Mouse (Mus musculus): ENCODE data around the gene Kif26b.

DNA sequence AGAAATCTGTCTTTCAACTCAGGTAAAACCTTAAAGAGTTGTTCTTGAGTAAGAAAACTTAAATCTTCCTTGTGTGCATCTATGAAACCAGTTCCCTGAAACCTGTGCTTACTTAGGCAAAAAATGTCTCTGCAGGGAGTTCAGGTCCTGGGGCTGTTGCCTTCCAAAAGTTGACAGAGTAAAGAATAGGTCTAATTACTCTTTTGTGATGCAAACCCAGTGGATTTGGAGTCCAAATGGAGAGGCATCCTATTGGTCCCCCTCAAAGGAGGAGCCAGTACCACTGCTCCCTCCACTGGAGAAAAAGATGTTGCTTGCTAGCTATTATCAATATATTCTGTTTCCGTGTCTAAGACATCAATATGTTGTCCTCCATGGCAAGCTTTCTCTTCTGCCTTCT, 321.6 kb downstream of the Kif26b start:
- no peak for TF ChIP-seq CTCF (IDR thresholded peaks at IDR 0.05; ENCODE audit: control insufficient read depth, insufficient read depth, low read length)
- TF ChIP-seq POLR2A (IDR thresholded peaks at IDR 0.05; ENCODE audit: borderline replicate concordance, control insufficient read depth, low read depth, low read length), result no peak
